Mouse (Mus musculus) limb, embryonic 11.5 days (tissue): ENCODE data around the gene Tenm4. TPM values are rescaled to one million over a fixed set of nuclear protein-coding genes. Genes with fewer than 3 reads are reported as not detected.
A peak's percentile ranks its signal among the peaks of the same experiment; 100 is the strongest.

ENCODE experiments used
- ATAC-seq: fragments of 200-750 bp; cut with Nextera tagmentation; 2 replicates; pipeline ENCODE4 v1.8.0; 2017; ENCODE audit warnings: low read depth; ENCODE audit not compliant: insufficient number of reproducible peaks, low FRiP score, low TSS enrichment
- DNase-seq: peaks from one replicate; pipeline ENCODE4 v3.0.0-alpha.2; 2015; ENCODE audit warnings: low spot score
- H3K27ac ChIP-seq: fragments of 300-500 bp; sonication (generic); replicated peaks from 2 replicates; pipeline ENCODE4 v1.5.1; 2014; ENCODE audit warnings: low read depth, mild to moderate bottlenecking, low read length
- H3K27me3 ChIP-seq: fragments of 300-500 bp; sonication (generic); 2 replicates; pipeline ENCODE4 v1.6.1; 2014; ENCODE audit warnings: mild to moderate bottlenecking, low read length, mixed read lengths; ENCODE audit not compliant: control insufficient read depth, insufficient read depth
- H3K36me3 ChIP-seq: fragments of 300-500 bp; sonication (generic); 2 replicates; pipeline ENCODE4 v1.6.1; 2014; ENCODE audit warnings: mild to moderate bottlenecking, low read length, moderate library complexity, mixed read lengths; ENCODE audit not compliant: control insufficient read depth, insufficient read depth
- H3K4me1 ChIP-seq: fragments of 300-500 bp; sonication (generic); 2 replicates; pipeline ENCODE4 v1.6.1; 2014; ENCODE audit warnings: low read length, mixed read lengths; ENCODE audit not compliant: control insufficient read depth, insufficient read depth
- H3K4me2 ChIP-seq: fragments of 300-500 bp; sonication (generic); 2 replicates; pipeline ENCODE4 v1.6.1; 2014; ENCODE audit warnings: low read depth, mild to moderate bottlenecking, moderate library complexity; ENCODE audit not compliant: severe bottlenecking
- H3K4me3 ChIP-seq: fragments of 300-500 bp; sonication (generic); 2 replicates; pipeline ENCODE4 v1.5.1; 2014; ENCODE audit warnings: low read depth, low read length
- H3K9ac ChIP-seq: fragments of 300-500 bp; sonication (generic); 2 replicates; pipeline ENCODE4 v1.6.1; 2014; ENCODE audit warnings: mild to moderate bottlenecking, low read length
- H3K9me3 ChIP-seq: fragments of 300-500 bp; sonication (generic); 2 replicates; pipeline ENCODE4 v1.6.1; 2016; ENCODE audit warnings: low read length; ENCODE audit not compliant: control insufficient read depth
- WGBS: fragments of 180-500 bp; shearing (Covaris S2); extraction: QIAGEN DNeasy Blood & Tissue Kit; methylation state at CpG from one replicate; pipeline ENCODE4 v1.1.7; 2014; 5-methylcytosine and 5-hydroxymethylcytosine counted together
- polyA plus RNA-seq: library from polyadenylated mRNA; unstranded; fragments of >200 nt; fragmentation: Nextera tagmentation; extraction: Ambion mirVana; gene quantifications from 2 replicates; pipeline ENCODE4 v1.2.1, GENCODE M21; 2014

The Tenm4 gene
- polyA plus RNA-seq, 1 experiment from 2014 or later, result 43.1 TPM

DNA sequence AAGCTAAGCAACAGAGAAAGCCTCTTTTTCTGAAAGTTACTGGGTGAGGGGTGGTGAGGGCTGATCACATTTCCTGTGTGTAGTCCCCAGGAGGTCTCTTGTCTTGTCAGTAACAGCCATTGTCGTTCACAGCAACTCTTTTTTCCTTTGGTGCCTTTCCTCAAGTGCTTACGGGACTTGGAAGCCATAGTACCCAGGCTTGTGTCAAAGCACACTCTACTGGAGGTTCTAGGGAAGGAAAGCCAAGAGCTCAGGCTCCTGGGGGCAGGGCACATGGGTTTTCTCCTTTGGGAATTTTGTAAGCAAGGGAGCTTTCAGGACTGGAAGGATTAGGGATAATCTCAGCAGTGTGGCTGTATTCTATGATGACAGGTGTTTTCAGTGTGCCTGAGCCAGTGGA lies 103.4 kb downstream of the Tenm4 start:
- Histone ChIP-seq H3K4me3 (no peak overlapping the region), H3K4me1 (peaks cover 4% of the 10 kb centered on the region), H3K36me3 (no peaks in the 10 kb centered on the region), H3K9ac (no peak overlapping the region), H3K4me2 (no peak overlapping the region), H3K9me3 (no peaks in the 10 kb centered on the region; the same call in 1 of the 2 replicates), H3K27me3 (no peaks in the 10 kb centered on the region), H3K27ac (no peak overlapping the region)
- ATAC-seq (no peak), DNase-seq (no peak)
- WGBS, result 98% methylated on average over 2 of the region's 2 CpGs

DNA sequence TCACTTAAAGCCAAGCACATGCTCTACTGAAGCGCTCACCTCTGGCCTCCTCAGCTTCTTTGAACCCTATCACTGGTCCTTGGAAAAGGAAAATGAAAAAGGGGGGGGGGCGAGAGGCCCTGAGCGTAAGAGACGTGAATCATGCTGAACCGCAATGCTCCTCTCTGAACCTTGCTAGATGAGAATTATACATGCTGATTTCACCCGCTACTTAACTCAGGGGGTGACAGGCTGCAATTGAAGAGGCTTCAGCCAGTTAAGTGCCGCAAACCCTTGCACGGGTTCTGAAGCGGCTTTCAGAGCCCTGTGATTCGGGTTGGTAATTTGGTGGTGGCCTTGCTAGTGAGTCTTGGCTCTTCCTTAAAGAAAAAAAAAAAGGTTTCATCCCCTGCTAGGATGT lies 106.5 kb downstream of the Tenm4 start:
- Histone ChIP-seq H3K36me3 (no peaks in the 10 kb centered on the region), H3K4me3 (no peak overlapping the region), H3K4me2 (no peak overlapping the region), H3K9ac (no peak overlapping the region), H3K27me3 (no peaks in the 10 kb centered on the region), H3K4me1 (peaks cover 13% of the 10 kb centered on the region), H3K9me3 (no peaks in the 10 kb centered on the region; the same call in 1 of the 2 replicates), H3K27ac (no peak overlapping the region)
- DNase-seq, result no peak
- 82% methylated on average over 10 of the region's 10 CpGs for WGBS
- no peak for ATAC-seq

DNA sequence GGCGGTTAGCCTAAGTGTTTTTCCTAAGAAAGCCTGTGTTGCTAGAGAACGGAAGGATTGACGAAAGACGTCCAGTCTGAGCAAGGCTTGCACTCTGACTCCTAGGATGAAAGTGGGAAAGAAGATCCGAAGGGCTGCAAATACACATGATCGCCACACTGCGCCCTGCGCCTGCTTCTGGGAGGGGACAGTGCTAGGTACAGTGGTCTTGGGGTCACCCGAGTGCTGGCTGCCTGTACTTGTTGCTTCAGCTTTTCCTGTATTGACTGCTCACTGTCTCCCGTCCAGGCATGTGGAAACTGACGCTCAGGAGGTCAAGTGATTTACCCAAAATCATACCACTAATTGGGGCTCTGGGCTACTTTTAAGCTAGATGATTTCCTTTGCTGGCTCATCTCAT lies 107.3 kb downstream of the Tenm4 start:
- peaks cover 13% of the 10 kb centered on the region for H3K4me1 ChIP-seq
- H3K4me2 ChIP-seq, result no peak overlapping the region
- no peak overlapping the region for H3K4me3 ChIP-seq
- DNase-seq, result no peak
- 71% methylated on average over 11 of the region's 11 CpGs for WGBS
- no peaks in the 10 kb centered on the region for H3K36me3 ChIP-seq
- no peaks in the 10 kb centered on the region; the same call in 1 of the 2 replicates for H3K9me3 ChIP-seq
- H3K27ac ChIP-seq, result no peak overlapping the region
- no peaks in the 10 kb centered on the region for H3K27me3 ChIP-seq
- H3K9ac ChIP-seq, result no peak overlapping the region
- no peak; the same call in 1 of the 2 replicates for ATAC-seq

DNA sequence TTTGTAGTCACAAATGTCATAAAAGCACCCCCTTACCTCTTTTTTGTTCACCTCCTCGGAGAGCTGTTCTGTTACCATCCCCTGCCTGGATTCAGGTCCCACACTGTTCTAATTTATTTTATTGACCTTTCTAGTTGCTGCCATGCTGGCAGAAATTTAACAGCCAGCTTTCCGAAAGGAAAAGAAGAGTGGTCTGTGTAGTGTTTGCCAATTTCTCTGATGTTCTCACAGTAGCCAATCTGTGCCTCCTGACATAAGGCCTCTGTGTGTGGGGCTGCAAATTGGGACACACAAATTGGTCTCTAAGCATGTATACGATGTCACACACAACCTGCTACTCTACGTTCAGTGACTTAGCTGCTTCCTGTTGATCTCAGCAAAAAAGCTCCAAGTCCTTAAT lies 109.7 kb downstream of the Tenm4 start:
- Histone ChIP-seq H3K4me3 (no peak overlapping the region), H3K9ac (no peak overlapping the region), H3K36me3 (no peaks in the 10 kb centered on the region), H3K4me2 (no peak overlapping the region), H3K9me3 (no peaks in the 10 kb centered on the region), H3K4me1 (peaks cover 13% of the 10 kb centered on the region), H3K27ac (no peak overlapping the region), H3K27me3 (no peaks in the 10 kb centered on the region)
- ATAC-seq, result 0 out of 2 replicates have a peak, but pooled peaks have one; percentile 45
- DNase-seq, result no peak
- 11% methylated on average over 4 of the region's 4 CpGs for WGBS

DNA sequence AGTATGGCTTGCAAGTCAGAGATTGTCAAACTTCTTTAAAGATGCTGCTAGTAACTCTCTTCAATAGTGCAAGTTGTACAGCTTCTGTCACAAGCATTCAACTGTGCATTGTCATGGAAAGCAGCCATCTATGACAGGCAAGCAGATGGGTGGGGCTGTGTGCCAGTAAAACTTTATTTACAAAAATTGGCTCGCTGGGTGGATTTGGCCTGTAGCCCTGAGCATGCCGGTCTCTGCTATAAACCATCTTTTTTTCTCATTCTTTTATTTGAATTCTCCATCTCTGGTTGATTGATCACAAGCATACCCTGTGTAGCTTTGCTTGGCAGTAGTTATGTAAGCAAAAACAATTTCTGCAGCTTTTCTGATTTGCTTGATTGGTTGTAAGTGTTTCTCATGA lies 119.5 kb downstream of the Tenm4 start:
- DNase-seq (no peak), ATAC-seq (no peak)
- no peaks in the 10 kb centered on the region for H3K27me3 ChIP-seq

DNA sequence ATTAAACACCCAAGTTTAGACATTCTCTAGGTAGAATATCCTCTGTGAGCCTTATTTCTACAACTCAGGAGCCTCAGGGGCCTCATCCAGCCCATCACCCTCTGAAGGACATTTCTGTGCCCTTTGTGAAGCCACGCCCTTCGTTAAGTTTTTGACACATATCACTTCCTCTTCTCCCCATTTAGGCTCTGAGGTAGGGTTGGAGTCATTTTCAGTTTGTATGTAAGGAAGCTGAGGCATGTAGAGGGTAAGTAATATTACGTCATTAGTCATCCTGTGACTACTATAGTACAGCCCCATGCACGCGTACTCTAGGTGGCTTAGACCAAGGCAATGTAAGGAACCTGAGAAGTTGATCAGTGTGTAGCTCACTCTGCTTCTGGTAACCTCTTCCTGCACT lies 124.9 kb downstream of the Tenm4 start:
- Histone ChIP-seq H3K27me3 (no peaks in the 10 kb centered on the region), H3K27ac (no peak overlapping the region), H3K4me3 (no peak overlapping the region), H3K4me1 (no peaks in the 10 kb centered on the region), H3K9ac (no peak overlapping the region), H3K36me3 (no peaks in the 10 kb centered on the region), H3K9me3 (no peaks in the 10 kb centered on the region), H3K4me2 (no peak overlapping the region)
- DNase-seq (no peak), ATAC-seq (no peak)
- WGBS, result 91% methylated on average over 5 of the region's 5 CpGs

More for the DNA sequence above, 119.5 kb downstream of the Tenm4 start:
- peaks cover 3% of the 10 kb centered on the region; the same call in 1 of the 2 replicates for H3K4me1 ChIP-seq
- H3K4me3 ChIP-seq, result no peak overlapping the region
- no peaks in the 10 kb centered on the region for H3K9me3 ChIP-seq
- H3K36me3 ChIP-seq, result no peaks in the 10 kb centered on the region
- H3K9ac ChIP-seq, result no peak overlapping the region
- H3K27ac ChIP-seq, result no peak overlapping the region
- WGBS, result 85% methylated on average over 2 of the region's 2 CpGs
- H3K4me2 ChIP-seq, result no peak overlapping the region

DNA sequence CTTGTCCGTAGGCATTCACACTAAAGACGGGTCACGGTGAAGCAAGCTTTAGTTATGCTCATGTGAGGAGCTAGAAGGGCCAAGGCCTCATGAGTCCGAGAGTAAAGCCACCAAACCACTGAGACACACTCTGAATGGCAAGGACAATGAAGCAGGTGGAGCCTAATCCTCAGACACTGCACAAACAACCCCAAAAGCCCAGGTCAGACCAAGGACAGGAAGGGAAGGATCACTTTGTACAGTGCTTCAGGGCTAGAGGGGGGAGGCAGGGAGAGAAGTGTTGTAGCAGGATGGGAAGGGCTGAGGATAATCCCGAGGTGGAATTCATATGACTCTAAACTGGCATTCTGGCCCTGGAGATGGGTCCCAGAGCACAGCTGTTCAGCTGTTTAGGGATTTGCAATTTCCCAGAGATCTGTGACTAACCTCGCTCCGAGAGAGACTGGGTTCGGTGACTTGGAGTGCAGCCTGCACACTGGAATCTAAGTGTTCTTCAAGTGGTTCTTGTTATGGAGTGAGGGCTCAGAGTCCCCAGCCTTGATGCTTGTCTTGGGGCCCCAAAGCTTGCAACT lies 129.9 kb downstream of the Tenm4 start:
- 85% methylated on average over 8 of the region's 8 CpGs for WGBS
- no peak for ATAC-seq
- no peak overlapping the region for H3K4me3 ChIP-seq

DNA sequence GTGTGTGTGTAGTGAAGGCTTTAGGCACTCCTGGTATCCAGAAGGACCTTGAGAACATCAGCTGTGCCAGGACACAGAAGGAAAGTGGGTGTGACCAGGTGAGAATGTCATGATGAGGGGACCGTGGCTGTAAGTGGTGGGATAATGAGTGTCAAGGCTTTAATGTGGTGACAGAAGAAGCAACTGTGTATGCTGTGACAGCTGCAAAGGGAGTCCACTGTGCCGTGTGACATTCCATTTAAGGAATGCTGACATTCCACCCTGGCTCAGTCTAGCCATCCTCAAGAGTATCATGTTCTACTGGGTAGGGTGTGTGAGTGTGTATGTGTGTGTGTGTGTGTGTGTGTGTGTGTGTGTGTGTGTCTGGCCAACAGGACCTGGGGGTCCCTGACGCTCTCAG lies 130.8 kb downstream of the Tenm4 start:
- Histone ChIP-seq H3K27ac (no peak overlapping the region), H3K4me2 (no peak overlapping the region), H3K4me1 (no peaks in the 10 kb centered on the region), H3K27me3 (no peaks in the 10 kb centered on the region), H3K9ac (no peak overlapping the region), H3K4me3 (no peak overlapping the region), H3K9me3 (no peaks in the 10 kb centered on the region), H3K36me3 (no peaks in the 10 kb centered on the region)
- ATAC-seq (peak; percentile 69; the same call in 1 of the 2 replicates), DNase-seq (no peak)
- WGBS, result 65% methylated on average over 3 of the region's 3 CpGs

More for the DNA sequence above, 129.9 kb downstream of the Tenm4 start:
- no peaks in the 10 kb centered on the region for H3K27me3 ChIP-seq
- no peaks in the 10 kb centered on the region for H3K36me3 ChIP-seq
- no peak for DNase-seq
- no peaks in the 10 kb centered on the region for H3K4me1 ChIP-seq
- H3K4me2 ChIP-seq, result no peak overlapping the region
- no peaks in the 10 kb centered on the region for H3K9me3 ChIP-seq
- no peak overlapping the region for H3K9ac ChIP-seq
- no peak overlapping the region for H3K27ac ChIP-seq

DNA sequence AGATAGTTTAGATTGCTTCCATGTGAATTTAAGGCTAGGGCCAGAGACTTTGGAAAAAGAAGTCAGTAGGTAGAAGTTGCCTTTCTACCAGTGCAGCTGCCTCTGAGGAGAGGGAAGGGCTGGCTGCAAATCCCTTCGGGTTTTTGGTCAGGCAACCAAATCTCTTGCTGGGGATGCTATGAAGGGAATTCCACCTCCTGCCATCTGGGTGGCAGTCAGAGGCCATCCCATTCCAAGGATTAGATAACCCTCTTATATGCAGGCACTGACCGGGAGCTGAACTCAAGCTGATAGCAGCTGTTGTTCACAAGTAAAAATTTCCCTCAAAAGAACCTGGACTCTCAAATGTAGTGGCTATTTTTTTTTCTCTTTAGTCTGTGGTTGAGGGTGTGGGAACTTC lies 132.9 kb downstream of the Tenm4 start:
- no peak overlapping the region for H3K4me2 ChIP-seq
- ATAC-seq, result no peak
- no peak overlapping the region for H3K4me3 ChIP-seq
- no peaks in the 10 kb centered on the region for H3K27me3 ChIP-seq
- H3K4me1 ChIP-seq, result no peaks in the 10 kb centered on the region
- H3K9me3 ChIP-seq, result no peaks in the 10 kb centered on the region
- H3K27ac ChIP-seq, result no peak overlapping the region
- DNase-seq, result no peak
- H3K36me3 ChIP-seq, result no peaks in the 10 kb centered on the region
- 42% methylated on average over 2 of the region's 2 CpGs for WGBS
- H3K9ac ChIP-seq, result no peak overlapping the region
